Mouse (Mus musculus) left cerebral cortex, postnatal 4 days (tissue): ENCODE measurements at regions not wholly inside any gene's neighbourhood (a gene's known extent, or its start where the extent isn't known, plus 50 kb on each side); places are given as distances from the start of the nearest gene placed in this dataset.

ENCODE experiments used
- DNase-seq: peaks from one replicate; pipeline ENCODE4 v3.0.0-alpha.2; 2022
- intact Hi-C: fragments of 180-260 bp; cut with DNase I; formaldehyde crosslinking; loops from one replicate; pipeline ENCODE4 v1.15.1; 2025

DNA sequence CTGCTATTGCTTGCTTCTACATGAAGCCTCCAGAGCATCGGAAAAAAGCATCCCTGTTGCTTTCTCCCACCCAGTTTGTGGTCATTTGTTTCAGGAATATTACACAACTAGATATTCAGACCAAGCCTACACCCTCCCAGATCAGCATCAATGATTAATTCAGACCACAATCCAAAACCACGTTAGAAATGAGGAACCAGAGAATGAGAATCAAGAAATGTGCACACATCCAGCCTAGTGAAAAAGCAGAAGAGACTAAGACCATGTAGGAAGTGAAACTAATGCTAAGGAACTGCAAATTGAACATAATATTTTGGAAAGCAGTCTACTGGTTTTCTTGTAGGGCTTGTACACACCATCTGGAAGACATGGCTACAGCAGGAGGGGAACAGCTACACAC, 307.0 kb downstream of the Rnd3 start:
- intact Hi-C loops: no loop called here
- DNase-seq: no peak

- DNase-seq: no peak
- intact Hi-C loops: no loop called here
These were observed 313.2 kb downstream of the Rnd3 start for GRCm38 (mm10) chr2:50835511-50836320.

GRCm38 (mm10) chr2:50833791-50834190, 315.1 kb downstream of the Rnd3 start:
- no peak for DNase-seq
- intact Hi-C loops: no loop called here

- no peak for DNase-seq
- intact Hi-C loops: no loop called here
These were observed 316.4 kb downstream of the Rnd3 start for GRCm38 (mm10) chr2:50832471-50832870.

- intact Hi-C loops: no loop called here
- no peak for DNase-seq
These were observed 318.7 kb downstream of the Rnd3 start for GRCm38 (mm10) chr2:50830056-50830720.

- DNase-seq: no peak
- intact Hi-C loops: no loop called here
These were observed 321.8 kb downstream of the Rnd3 start for GRCm38 (mm10) chr2:50827097-50827496.

GRCm38 (mm10) chr2:50826537-50826936, 322.4 kb downstream of the Rnd3 start:
- intact Hi-C loops: no loop called here
- DNase-seq: no peak

DNA sequence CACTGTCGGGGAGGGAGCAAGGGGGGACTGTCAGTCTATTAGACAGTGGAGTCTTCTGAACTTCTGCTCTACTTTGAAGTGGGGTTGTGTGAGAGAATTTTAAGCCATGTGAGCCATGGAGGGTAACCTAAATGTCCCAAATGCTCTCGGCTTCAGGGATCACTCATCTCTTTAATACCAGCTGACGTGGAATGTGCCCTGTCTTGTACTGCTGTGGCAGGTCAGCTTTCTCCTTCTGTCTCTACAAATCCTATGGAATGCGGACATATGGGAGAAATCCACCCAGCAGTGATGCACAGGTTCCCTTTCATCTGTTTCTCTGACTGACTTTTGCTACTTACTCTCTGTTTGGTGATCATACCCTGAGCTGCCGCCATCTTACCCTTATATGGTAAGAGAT, 323.3 kb downstream of the Rnd3 start:
- DNase-seq: no peak
- intact Hi-C loops: no loop called here

DNA sequence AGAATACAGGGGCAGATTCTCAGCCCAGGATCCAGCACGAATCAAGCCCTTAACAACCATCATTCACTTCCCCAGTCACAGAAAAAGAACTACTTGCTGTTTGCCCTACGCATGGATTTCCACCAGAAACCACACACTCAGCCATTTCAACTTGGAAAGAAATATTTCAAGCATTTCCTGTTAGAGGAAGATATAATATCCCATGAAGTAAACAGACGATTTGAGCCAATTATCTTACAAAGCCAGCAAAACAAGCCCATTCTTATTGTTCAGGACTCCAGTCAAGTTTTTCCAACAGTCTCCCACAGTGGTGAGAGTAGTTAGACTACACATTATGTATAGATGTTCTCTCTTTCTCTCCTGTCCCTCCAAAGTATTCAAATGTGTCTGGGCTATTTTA, 324.1 kb downstream of the Rnd3 start:
- no peak for DNase-seq
- intact Hi-C loops: no loop called here

DNA sequence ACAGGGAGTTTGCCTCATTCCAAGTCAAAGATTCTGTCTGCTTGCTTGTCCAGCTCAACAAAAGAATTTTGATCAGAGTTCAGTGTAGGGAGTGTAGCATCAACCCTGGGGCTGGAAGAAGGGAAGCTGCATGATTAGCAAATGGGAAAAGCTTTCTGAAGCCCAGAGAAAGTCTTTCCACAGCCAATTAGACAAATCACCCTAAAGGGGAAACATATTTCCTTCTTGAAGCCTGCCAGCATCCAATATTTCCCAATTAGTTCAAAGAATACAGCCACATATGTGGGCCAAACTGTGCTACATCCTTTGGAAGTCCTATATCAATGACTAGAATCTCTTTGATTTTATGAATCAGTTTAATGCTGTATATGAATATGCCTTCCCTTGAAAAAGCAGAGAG, 326.2 kb downstream of the Rnd3 start:
- intact Hi-C loops: no loop called here
- DNase-seq: no peak

- DNase-seq: no peak
- intact Hi-C loops: no loop called here
These were observed 329.6 kb downstream of the Rnd3 start for GRCm38 (mm10) chr2:50819305-50819665.

- DNase-seq: no peak
- intact Hi-C loops: no loop called here
These were observed 330.2 kb downstream of the Rnd3 start for GRCm38 (mm10) chr2:50818557-50819304.

DNA sequence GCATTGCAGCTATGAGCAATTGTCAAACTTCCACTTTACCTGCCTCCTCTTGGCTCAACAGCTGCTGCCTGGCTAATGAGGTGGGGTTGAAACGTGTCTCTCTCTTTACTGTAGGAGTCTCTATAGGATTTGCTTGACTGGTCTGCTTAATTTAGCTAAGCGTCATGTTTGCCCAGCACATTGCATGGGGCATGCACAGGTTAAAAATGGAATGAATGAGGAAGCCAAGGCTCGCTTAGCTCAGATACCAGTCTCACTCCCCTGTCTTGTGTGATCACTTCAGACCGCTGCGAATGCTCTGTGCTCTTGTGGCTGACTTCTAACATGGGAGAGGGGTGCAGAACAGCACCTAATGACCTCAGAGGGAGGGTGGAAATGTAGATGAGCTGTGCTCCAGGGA, 332.5 kb downstream of the Rnd3 start:
- intact Hi-C loops: no loop called here
- no peak for DNase-seq

DNA sequence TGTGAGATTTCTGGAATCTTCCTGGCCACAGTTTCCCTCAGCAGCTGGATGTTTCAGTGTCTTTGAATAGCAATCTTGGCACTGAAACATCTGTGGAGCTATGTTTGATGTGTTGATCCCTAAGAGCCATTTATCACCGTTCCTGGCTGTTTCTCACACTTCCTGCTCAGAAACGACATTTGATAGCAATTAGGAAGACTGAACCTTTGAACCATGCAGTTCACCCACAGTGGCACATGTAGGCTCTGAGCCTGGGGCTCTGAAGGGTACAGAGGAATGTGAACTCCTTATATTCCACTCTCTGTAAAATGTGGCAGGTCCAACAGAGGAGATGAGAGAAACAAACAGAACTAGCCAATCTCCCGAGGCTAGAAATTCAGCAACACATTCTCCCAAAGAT, 333.4 kb downstream of the Rnd3 start:
- DNase-seq: no peak
- intact Hi-C loops: no loop called here

DNA sequence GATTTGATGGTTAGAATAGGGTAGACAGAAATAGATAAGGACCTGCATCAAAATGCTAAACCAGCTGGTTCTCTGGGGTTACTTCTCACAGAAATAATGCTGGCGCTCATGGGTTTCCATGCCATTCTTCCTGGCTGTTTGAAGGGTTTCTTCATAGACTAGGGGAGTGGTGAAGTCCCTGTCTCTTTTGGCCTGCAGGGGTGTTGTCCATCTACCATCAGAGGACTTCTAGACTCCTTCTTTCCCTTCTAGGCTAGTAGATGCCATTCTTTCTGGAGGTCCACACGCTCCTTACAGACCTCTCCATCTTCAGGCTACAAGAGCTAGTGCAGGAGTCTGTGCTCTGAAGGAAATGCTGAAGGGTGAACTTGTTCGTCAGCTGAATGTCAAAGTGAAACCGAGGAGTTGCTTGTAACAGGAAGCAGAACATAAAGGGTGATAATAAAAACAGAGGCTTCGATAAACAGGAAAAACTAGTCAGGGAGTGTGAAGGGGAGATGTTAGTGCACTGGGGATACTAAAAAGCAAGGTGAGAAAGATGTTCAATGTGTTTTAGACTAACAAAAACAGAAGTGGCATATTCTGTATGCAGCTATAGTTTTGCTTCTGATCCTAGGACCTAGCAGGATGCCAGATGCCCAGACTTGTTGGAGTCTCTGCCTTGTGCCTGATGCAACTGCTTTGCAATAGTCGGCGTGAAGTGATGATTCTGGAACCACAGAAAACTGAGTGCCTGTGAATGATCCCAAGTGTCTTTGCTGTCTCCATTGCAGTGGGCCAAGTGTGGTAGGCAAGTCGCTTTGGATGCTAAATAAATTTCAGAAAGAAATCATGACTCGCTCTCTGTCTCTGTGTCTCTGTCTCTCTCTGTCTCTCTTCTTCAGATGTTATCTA, 335.1 kb downstream of the Rnd3 start:
- intact Hi-C loops: no loop called here

DNA sequence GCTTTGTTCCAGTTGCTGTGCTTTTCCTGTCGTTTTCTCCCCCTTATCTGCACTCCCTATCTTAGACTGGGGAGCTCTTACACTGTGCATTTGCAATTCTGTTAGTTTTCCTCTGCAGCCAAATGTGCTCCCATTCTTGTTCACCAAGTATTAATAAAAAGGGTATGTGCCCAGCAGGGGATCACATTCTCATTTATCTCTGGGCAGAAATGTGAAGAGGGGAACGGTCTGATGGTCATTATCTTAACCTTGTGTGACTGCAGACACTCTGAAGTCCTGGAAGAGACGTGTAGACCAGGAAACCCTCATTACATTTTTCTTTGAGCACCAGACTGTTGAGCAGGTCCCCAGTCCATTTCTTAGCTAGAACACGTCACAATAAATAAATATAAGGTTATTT, 336.6 kb downstream of the Rnd3 start:
- intact Hi-C loops: no loop called here

More for the DNA sequence above, 335.1 kb downstream of the Rnd3 start:
- DNase-seq: no peak

GRCm38 (mm10) chr2:50810336-50811066, 338.4 kb downstream of the Rnd3 start:
- no peak for DNase-seq
- intact Hi-C loops: no loop called here

More for the DNA sequence above, 336.6 kb downstream of the Rnd3 start:
- DNase-seq: no peak

DNA sequence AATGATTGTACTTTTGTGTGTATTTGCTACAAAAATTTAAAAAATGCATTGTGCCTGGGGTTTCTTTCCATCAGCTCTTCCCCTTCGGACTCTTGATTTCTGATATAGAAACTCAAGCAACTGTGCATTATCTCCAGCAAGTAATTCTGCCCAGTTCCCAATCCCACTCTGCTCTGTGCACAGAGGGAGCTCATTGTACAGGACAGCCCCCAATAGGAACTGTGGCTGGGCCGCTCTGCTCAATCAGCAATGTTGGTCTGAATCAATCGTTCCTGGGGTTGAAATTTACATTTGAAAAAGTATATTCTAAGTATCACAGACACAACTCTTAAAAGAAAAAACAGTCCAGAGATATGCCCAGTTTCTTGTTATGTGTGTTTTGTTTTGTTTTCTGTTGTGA, 339.1 kb downstream of the Rnd3 start:
- intact Hi-C loops: no loop called here
- no peak for DNase-seq

DNA sequence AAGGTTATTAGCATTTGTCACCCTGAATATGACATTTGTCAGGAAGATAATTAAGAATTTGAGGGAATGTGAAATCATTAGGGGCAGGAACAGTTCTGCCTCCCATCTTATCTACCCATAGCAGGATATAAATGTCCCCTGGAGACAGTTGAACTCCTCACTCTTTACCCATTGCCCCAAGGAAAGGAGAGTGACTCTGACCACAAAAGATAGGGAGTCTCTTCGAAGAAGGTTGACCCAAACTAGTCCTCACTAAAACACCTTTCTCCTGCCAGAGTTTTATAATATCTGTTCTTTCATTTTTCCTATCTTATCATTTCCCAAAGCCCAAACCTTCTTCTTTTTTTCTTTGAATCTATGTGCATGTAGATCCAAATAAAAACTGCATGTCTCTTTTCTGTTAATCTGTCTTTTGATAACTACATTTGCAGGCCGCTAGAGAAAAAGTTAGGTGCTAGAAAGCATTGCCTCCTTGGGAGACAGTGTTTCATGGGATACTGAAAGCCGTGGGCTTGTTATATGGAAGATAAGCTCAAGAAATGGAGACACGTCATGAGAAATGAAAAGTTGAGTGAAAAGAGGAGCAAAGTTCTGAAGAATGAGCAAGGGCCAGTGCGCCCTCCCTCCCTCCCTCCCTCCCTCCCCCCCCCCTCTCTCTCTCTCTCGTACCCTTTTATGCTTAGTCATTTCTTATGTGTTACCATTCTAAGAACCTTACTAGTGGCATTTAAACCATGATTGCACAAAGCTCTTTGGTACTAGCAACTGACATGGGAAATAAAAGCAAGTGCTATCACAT, 341.6 kb downstream of the Rnd3 start:
- intact Hi-C loops: no loop called here
- no peak for DNase-seq
